Mouse (Mus musculus) adrenal gland, adult 2 months (tissue): Measurements from ENCODE around the gene Per2. TPM values are rescaled to one million over a fixed set of nuclear protein-coding genes. Genes with fewer than 3 reads are reported as not detected.

Source experiments
- DNase-seq: peaks from one replicate; pipeline ENCODE4 v3.0.0; 2021
- polyA plus RNA-seq: library from polyadenylated mRNA; depleted of rRNA; stranded (reverse); fragments of >200 nt; gene quantifications from 2 replicates; pipeline ENCODE4 v1.2.3, GENCODE M21; 2012
- total RNA-seq, 2 experiments: library from RNA; stranded (reverse); gene quantifications; 2 replicates each; pipeline ENCODE4 v1.2.3; 2021

Per2 gene
- total and polyA plus RNA-seq, 3 experiments: 22.2 to 68.7 (median 40.0) TPM

- peak; percentile 71 for DNase-seq
Measured at GRCm38 (mm10) chr1:91458223-91458861, 782 bp downstream of the Per2 start.

GRCm38 (mm10) chr1:91457698-91458097, 1.4 kb downstream of the Per2 start:
- peak; percentile 85 for DNase-seq

GRCm38 (mm10) chr1:91457116-91457515, 2.0 kb downstream of the Per2 start:
- peak; percentile 25 for DNase-seq

GRCm38 (mm10) chr1:91456301-91456801, 2.8 kb downstream of the Per2 start:
- peak; percentile 78 for DNase-seq

GRCm38 (mm10) chr1:91455661-91456161, 3.4 kb downstream of the Per2 start:
- DNase-seq: peak; percentile 76

GRCm38 (mm10) chr1:91454927-91455326, 4.2 kb downstream of the Per2 start:
- no peak for DNase-seq

GRCm38 (mm10) chr1:91454366-91454765, 4.8 kb downstream of the Per2 start:
- no peak for DNase-seq

- no peak for DNase-seq
Measured at GRCm38 (mm10) chr1:91453932-91454331, 5.2 kb downstream of the Per2 start.

GRCm38 (mm10) chr1:91451547-91452084, 7.5 kb downstream of the Per2 start:
- no peak for DNase-seq

GRCm38 (mm10) chr1:91450851-91451250, 8.3 kb downstream of the Per2 start:
- no peak for DNase-seq

GRCm38 (mm10) chr1:91448688-91449087, 10.4 kb downstream of the Per2 start:
- peak; percentile 79 for DNase-seq

- DNase-seq: no peak
Measured at GRCm38 (mm10) chr1:91446511-91446910, 12.6 kb downstream of the Per2 start.

- DNase-seq: peak; percentile 95
Measured at GRCm38 (mm10) chr1:91446060-91446459, 13.1 kb downstream of the Per2 start.

GRCm38 (mm10) chr1:91444841-91445830, 14.0 kb downstream of the Per2 start:
- DNase-seq: peak; percentile 83

GRCm38 (mm10) chr1:91442350-91442990, 16.7 kb downstream of the Per2 start:
- DNase-seq: peak; percentile 61

GRCm38 (mm10) chr1:91441855-91442254, 17.3 kb downstream of the Per2 start:
- DNase-seq: no peak

- no peak for DNase-seq
Measured at GRCm38 (mm10) chr1:91439776-91440175, 19.3 kb downstream of the Per2 start.

- peak; percentile 60 for DNase-seq
Measured at GRCm38 (mm10) chr1:91437573-91437972, 21.6 kb downstream of the Per2 start.

GRCm38 (mm10) chr1:91437083-91437400, 22.1 kb downstream of the Per2 start:
- DNase-seq: no peak

- peak; percentile 87 for DNase-seq
Measured at GRCm38 (mm10) chr1:91436380-91437082, 22.6 kb downstream of the Per2 start.

- no peak for DNase-seq
Measured at GRCm38 (mm10) chr1:91435606-91436130, 23.5 kb downstream of the Per2 start.
